In the genomic region with DNA sequence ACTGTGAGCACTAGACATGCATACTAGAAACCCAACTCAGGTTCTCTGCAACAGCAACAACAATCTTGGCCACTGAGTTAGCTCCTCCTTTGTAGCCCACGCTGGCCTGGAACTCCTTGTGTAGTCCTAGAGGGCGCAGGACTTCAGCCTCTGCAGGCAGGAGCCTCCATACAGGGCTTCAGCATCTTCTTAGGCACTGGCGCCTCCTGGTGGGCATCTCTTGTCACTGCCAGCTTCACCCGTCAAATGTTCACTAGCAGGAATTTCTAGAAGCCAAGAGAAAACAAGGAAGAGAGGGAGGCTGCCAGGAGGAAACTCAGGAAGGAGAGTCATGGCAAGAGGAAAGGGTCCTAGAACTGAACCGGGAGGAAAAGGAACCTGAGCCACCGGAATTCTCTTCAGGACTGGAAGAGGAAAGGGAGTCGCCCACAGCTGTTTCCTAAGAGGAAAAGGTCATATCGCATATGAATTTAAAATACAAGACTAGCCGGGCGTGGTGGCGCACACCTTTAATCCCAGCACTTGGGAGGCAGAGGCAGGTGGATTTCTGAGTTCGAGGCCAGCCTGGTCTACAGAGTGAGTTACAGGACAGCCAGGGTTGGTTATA, we compare ENCODE assay signal across 8 mouse cellular contexts. TPM values are rescaled to one million over a fixed set of nuclear protein-coding genes. Genes with fewer than 3 reads are reported as not detected.
DNase-seq lines count a peak whose midpoint lies in the region; ATAC-seq and TF ChIP-seq lines count a peak whose summit lies in the region.

No protein-coding gene starts in this region.

- no peaks in the 10 kb centered on the region for H3K9me3 ChIP-seq in ES-Bruce4 (replicated peaks; ENCODE audit: control insufficient read depth, insufficient read depth, low read length, poor library complexity, severe bottlenecking)
- H3K9me3 ChIP-seq in lung, embryonic 14.5 days (ENCODE audit: low read depth, low read length) = no peaks in the 10 kb centered on the region

- ATAC-seq in erythroblast, adult 5-6 weeks (replicated peaks; ENCODE audit: low FRiP score, poor library complexity, severe bottlenecking) = peak; percentile 96
- ATAC-seq in lung, embryonic 14.5 days (ENCODE audit: insufficient read depth) = peak; percentile 82

- H3K4me3 ChIP-seq in ES-Bruce4 (ENCODE audit: low read depth, low read length) = no peak overlapping the region
- no peak overlapping the region for H3K4me3 ChIP-seq in lung, embryonic 14.5 days (ENCODE audit: low read depth, low read length)
- H3K4me3 ChIP-seq in thymus, adult 2 months (ENCODE audit: control insufficient read depth, insufficient read depth, low read length) = no peak overlapping the region

- TF ChIP-seq EP300 in ES-Bruce4 (IDR thresholded peaks at IDR 0.05; ENCODE audit: insufficient read depth, low read depth, low read length) = 0 out of 2 replicates have a peak, but pooled peaks have one; percentile 27

- H3K9ac ChIP-seq in ES-Bruce4 (ENCODE audit: low read depth, poor library complexity, severe bottlenecking) = no peak overlapping the region
- H3K9ac ChIP-seq in lung, embryonic 14.5 days = no peak overlapping the region

- DNase-seq in brain, embryonic 14.5 days (ENCODE audit: low read depth) = peak; percentile 91
- DNase-seq in heart, postnatal 10 days = peak; percentile 91 to 95
- DNase-seq in layer of hippocampus, adult 18-20 months (ENCODE audit: low spot score in 2 of 2) = peak; percentile 71 to 92
- DNase-seq in lung, embryonic 14.5 days = peak; percentile 94
- DNase-seq in ovary, postnatal 10 days (ENCODE audit: low spot score) = peak; percentile 82
- DNase-seq in thymus, adult 2 months = peak; percentile 82

- TF ChIP-seq CTCF in ES-Bruce4 (IDR thresholded peaks at IDR 0.05; ENCODE audit: low read depth, low read length) = peak; percentile 99
- TF ChIP-seq CTCF in brain, embryonic 14.5 days (IDR thresholded peaks at IDR 0.05; ENCODE audit: borderline replicate concordance, extremely low read depth, insufficient read depth, insufficient read length) = peak; percentile 97
- TF ChIP-seq CTCF in lung, embryonic 14.5 days (IDR thresholded peaks at IDR 0.05; ENCODE audit: low read depth) = peak; percentile 97
- TF ChIP-seq CTCF in thymus, adult 2 months (IDR thresholded peaks at IDR 0.05; ENCODE audit: borderline replicate concordance, control insufficient read depth, extremely low read depth, insufficient read depth, low read length, poor library complexity) = peak; percentile 86

- H3K27ac ChIP-seq in ES-Bruce4 (ENCODE audit: insufficient read depth, low read length) = no peak overlapping the region
- H3K27ac ChIP-seq in lung, embryonic 14.5 days (ENCODE audit: low read depth) = no peak overlapping the region
- H3K27ac ChIP-seq in thymus, adult 2 months (ENCODE audit: control insufficient read depth, insufficient read depth, low read length) = no peak overlapping the region

- no peak overlapping the region for H3K4me2 ChIP-seq in lung, embryonic 14.5 days

- H3K4me1 ChIP-seq in ES-Bruce4 (ENCODE audit: control insufficient read depth, insufficient read depth, low read length) = no peaks in the 10 kb centered on the region
- H3K4me1 ChIP-seq in lung, embryonic 14.5 days (ENCODE audit: insufficient read depth) = no peaks in the 10 kb centered on the region
- no peaks in the 10 kb centered on the region for H3K4me1 ChIP-seq in thymus, adult 2 months (replicated peaks; ENCODE audit: control insufficient read depth, insufficient read depth, low read length)

- no peak for TF ChIP-seq POLR2A in ES-Bruce4 (IDR thresholded peaks at IDR 0.05; ENCODE audit: insufficient read depth, low read length)
- TF ChIP-seq POLR2A in brain, embryonic 14.5 days (IDR thresholded peaks at IDR 0.05; ENCODE audit: borderline replicate concordance, extremely low read depth, insufficient read depth, insufficient read length, poor library complexity, severe bottlenecking) = no peak
- no peak for TF ChIP-seq POLR2A in thymus, adult 2 months (IDR thresholded peaks at IDR 0.05; ENCODE audit: control insufficient read depth, extremely low read depth, insufficient read depth, low read length, poor library complexity)

- intact Hi-C loops in heart, postnatal 10 days (cut with DNase I) = loop anchor here (2.0 to 5.0 kb wide), 3 partner anchors 52 to 210 kb away; no protein-coding TSS in a partner anchor

- 33% methylated on average over 12 of the region's 12 CpGs for WGBS in lung, embryonic 14.5 days
- WGBS in thymus, adult 2 months = 8% methylated on average over 12 of the region's 12 CpGs

- no peaks in the 10 kb centered on the region for H3K27me3 ChIP-seq in ES-Bruce4 (ENCODE audit: control insufficient read depth, insufficient read depth, low read length, poor library complexity, severe bottlenecking)
- H3K27me3 ChIP-seq in lung, embryonic 14.5 days (ENCODE audit: insufficient read depth, low read length) = no peaks in the 10 kb centered on the region
- H3K27me3 ChIP-seq in thymus, adult 2 months (ENCODE audit: control insufficient read depth, insufficient read depth, low read length) = no peaks in the 10 kb centered on the region

- H3K36me3 ChIP-seq in ES-Bruce4 (ENCODE audit: control insufficient read depth, insufficient read depth, low read length, poor library complexity, severe bottlenecking) = no peaks in the 10 kb centered on the region
- H3K36me3 ChIP-seq in lung, embryonic 14.5 days (ENCODE audit: insufficient read depth) = no peaks in the 10 kb centered on the region
- H3K36me3 ChIP-seq in thymus, adult 2 months (ENCODE audit: control insufficient read depth, insufficient read depth, low read length) = no peaks in the 10 kb centered on the region

RNA-seq across cellular contexts. Expression of gene Hps6, which starts 11.4 kb away (rescaled TPM):
- polyA plus RNA-seq in ES-Bruce4 (2011; ENCODE audit: insufficient read depth, insufficient read length, low read depth, missing spikeins) = 3.1 and 3.3 TPM in 2 replicates
- polyA plus RNA-seq in brain, embryonic 14.5 days (2012; rRNA removed) = 1.6 and 2.1 TPM in 2 replicates
- total RNA-seq in erythroblast, adult 5-6 weeks (2015; ENCODE audit: low replicate concordance) = not detected in 2 replicates
- 0.28 and 0.77 TPM in 2 replicates for total RNA-seq in erythroblast, adult 5-6 weeks (2017; ENCODE audit: low replicate concordance)
- total RNA-seq in heart, postnatal 10 days (2021) = 1 to 10 TPM; 6.1 to 6.5 TPM
- total RNA-seq in layer of hippocampus, adult 18-20 months (2021) = 1 to 10 TPM; 7.5 to 9.7 TPM
- 6.0 and 6.5 TPM in 2 replicates for polyA plus RNA-seq in lung, embryonic 14.5 days (2014; fragmentation: Nextera tagmentation; extraction: Ambion mirVana)
- polyA plus RNA-seq in thymus, adult 2 months (2012; rRNA removed) = 9.4 and 11.9 TPM in 2 replicates

RNA-seq across cellular contexts. Expression of gene Armh3, which starts 16.4 kb away (rescaled TPM):
- polyA plus RNA-seq in ES-Bruce4 (2011; ENCODE audit: insufficient read depth, insufficient read length, low read depth, missing spikeins) = 17.1 and 18.6 TPM in 2 replicates
- polyA plus RNA-seq in brain, embryonic 14.5 days (2012; rRNA removed) = 19.6 and 22.0 TPM in 2 replicates
- 0.42 and 1.3 TPM in 2 replicates for total RNA-seq in erythroblast, adult 5-6 weeks (2015; ENCODE audit: low replicate concordance)
- 0.60 and 1.4 TPM in 2 replicates for total RNA-seq in erythroblast, adult 5-6 weeks (2017; ENCODE audit: low replicate concordance)
- 10 to 100 TPM; 16.7 to 17.2 TPM for total RNA-seq in heart, postnatal 10 days (2021)
- total RNA-seq in layer of hippocampus, adult 18-20 months (2021) = 10 to 100 TPM; 18.4 to 19.3 TPM
- polyA plus RNA-seq in lung, embryonic 14.5 days (2014; fragmentation: Nextera tagmentation; extraction: Ambion mirVana) = 16.0 and 17.8 TPM in 2 replicates
- polyA plus RNA-seq in thymus, adult 2 months (2012; rRNA removed) = 10.9 and 11.2 TPM in 2 replicates

RNA-seq across cellular contexts. Expression of gene Pprc1, which starts 30.0 kb away (rescaled TPM):
- polyA plus RNA-seq in ES-Bruce4 (2011; ENCODE audit: insufficient read depth, insufficient read length, low read depth, missing spikeins) = 114 and 141 TPM in 2 replicates
- polyA plus RNA-seq in brain, embryonic 14.5 days (2012; rRNA removed) = 24.0 and 30.1 TPM in 2 replicates
- total RNA-seq in erythroblast, adult 5-6 weeks (2015; ENCODE audit: low replicate concordance) = 19.6 and 30.7 TPM in 2 replicates
- total RNA-seq in erythroblast, adult 5-6 weeks (2017; ENCODE audit: low replicate concordance) = 11.7 and 20.1 TPM in 2 replicates
- 10 to 100 TPM; 17.5 to 21.4 TPM for total RNA-seq in heart, postnatal 10 days (2021)
- 10 to 100 TPM; 31.0 to 36.6 TPM for total RNA-seq in layer of hippocampus, adult 18-20 months (2021)
- 53.7 and 55.1 TPM in 2 replicates for polyA plus RNA-seq in lung, embryonic 14.5 days (2014; fragmentation: Nextera tagmentation; extraction: Ambion mirVana)
- polyA plus RNA-seq in thymus, adult 2 months (2012; rRNA removed) = 42.8 and 44.1 TPM in 2 replicates

RNA-seq across cellular contexts. Expression of gene Ldb1, which starts 30.3 kb away (rescaled TPM):
- polyA plus RNA-seq in ES-Bruce4 (2011; ENCODE audit: insufficient read depth, insufficient read length, low read depth, missing spikeins) = 146 and 155 TPM in 2 replicates
- polyA plus RNA-seq in brain, embryonic 14.5 days (2012; rRNA removed) = 404 and 531 TPM in 2 replicates
- total RNA-seq in erythroblast, adult 5-6 weeks (2015; ENCODE audit: low replicate concordance) = 13.2 and 16.3 TPM in 2 replicates
- total RNA-seq in erythroblast, adult 5-6 weeks (2017; ENCODE audit: low replicate concordance) = 21.6 and 37.9 TPM in 2 replicates
- 10 to 100 TPM; 62.2 to 72.5 TPM for total RNA-seq in heart, postnatal 10 days (2021)
- 100 to 1,000 TPM; 122 to 123 TPM for total RNA-seq in layer of hippocampus, adult 18-20 months (2021)
- polyA plus RNA-seq in lung, embryonic 14.5 days (2014; fragmentation: Nextera tagmentation; extraction: Ambion mirVana) = 86.7 and 87.7 TPM in 2 replicates
- polyA plus RNA-seq in thymus, adult 2 months (2012; rRNA removed) = 699 and 772 TPM in 2 replicates
